Mouse (Mus musculus) thymus, adult 2 months (tissue): ENCODE measurements at regions not wholly inside any gene's neighbourhood (a gene's known extent, or its start where the extent isn't known, plus 50 kb on each side); places are given as distances from the start of the nearest gene placed in this dataset.
"Not testable (repeated sequence)": the region's sequence is repeated elsewhere in the genome, so short reads cannot be mapped to it uniquely, and the experiment has no call there.

Source experiments
- DNase-seq: peaks from one replicate; pipeline ENCODE4 v3.0.0; 2021
- H3K27ac ChIP-seq: fragments of 200-500 bp; 2 replicates; pipeline ENCODE4 v1.5.1; 2012; ENCODE audit warnings: low read length, control low read depth; ENCODE audit not compliant: control insufficient read depth, insufficient read depth
- H3K27me3 ChIP-seq: fragments of 200-500 bp; 2 replicates; pipeline ENCODE4 v1.6.1; 2012; ENCODE audit warnings: mild to moderate bottlenecking, low read length, moderate library complexity, mixed read lengths; ENCODE audit not compliant: control insufficient read depth, insufficient read depth
- H3K36me3 ChIP-seq: fragments of 200-500 bp; 2 replicates; pipeline ENCODE4 v1.6.1; 2012; ENCODE audit warnings: mild to moderate bottlenecking, low read length, moderate library complexity; ENCODE audit not compliant: control insufficient read depth, insufficient read depth
- H3K4me1 ChIP-seq: fragments of 200-500 bp; replicated peaks from 2 replicates; pipeline ENCODE4 v1.6.1; 2012; ENCODE audit warnings: low read length; ENCODE audit not compliant: control insufficient read depth, insufficient read depth
- H3K4me3 ChIP-seq: fragments of 200-500 bp; 2 replicates; pipeline ENCODE4 v1.5.1; 2012; ENCODE audit warnings: mild to moderate bottlenecking, low read length, control low read depth, moderate library complexity; ENCODE audit not compliant: control insufficient read depth, insufficient read depth
- CTCF ChIP-seq: fragments of 200-500 bp; IDR thresholded peaks from 2 replicates; pipeline ENCODE4 v1.5.1; 2012; ENCODE audit warnings: mild to moderate bottlenecking, control low read depth, low read length, moderate library complexity, borderline replicate concordance; ENCODE audit not compliant: control insufficient read depth, poor library complexity, insufficient read depth; ENCODE audit errors: extremely low read depth
- POLR2A ChIP-seq: fragments of 200-500 bp; IDR thresholded peaks from 2 replicates; pipeline ENCODE4 v1.6.1; 2012; ENCODE audit warnings: mild to moderate bottlenecking, low read length, control low read depth, moderate library complexity; ENCODE audit not compliant: control insufficient read depth, poor library complexity, insufficient read depth; ENCODE audit errors: extremely low read depth
- WGBS: fragments of 180-500 bp; shearing (Covaris S2); methylation state at CpG from one replicate; pipeline ENCODE4 v1.1.7; 2018; 5-methylcytosine and 5-hydroxymethylcytosine counted together

DNA sequence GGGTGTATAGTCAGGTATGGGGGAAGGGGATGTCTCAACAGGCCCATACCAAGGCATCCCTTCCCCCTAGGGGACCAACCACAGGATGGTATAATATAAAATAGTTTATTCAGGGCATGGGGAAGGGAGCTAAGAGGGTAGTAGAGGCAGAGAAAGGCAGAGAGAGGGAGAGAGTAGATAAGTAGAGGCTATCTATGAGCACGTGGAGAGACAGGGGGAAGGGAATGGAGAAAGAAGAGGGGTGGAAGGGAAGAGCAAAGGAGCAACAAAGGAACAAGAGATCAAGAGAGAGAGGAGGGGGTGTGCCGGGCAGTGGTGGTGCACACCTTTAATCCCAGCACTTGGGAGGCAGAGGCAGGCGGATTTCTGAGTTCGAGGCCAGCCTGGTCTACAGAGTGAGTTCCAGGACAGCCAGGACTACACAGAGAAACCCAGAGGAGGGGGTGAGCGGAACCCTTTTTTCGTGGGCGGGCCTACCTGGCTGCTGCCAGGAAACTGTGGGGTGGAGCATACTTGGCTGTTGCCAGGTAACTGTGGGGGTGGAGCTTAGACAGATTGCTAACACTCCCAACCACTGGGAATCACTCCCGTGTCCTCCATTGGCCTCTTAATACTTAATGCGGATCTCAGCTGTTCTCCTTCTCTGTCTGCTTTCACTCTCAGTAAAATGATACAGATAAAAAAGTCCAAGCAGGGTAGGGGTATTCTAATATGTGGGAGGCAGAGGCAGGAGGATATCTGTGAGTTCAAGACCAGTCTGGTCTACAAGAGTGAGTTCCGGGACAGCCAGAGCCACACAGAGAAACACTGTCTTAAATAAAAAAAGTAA lies 79.3 kb upstream of the Med13l start:
- peaks cover 38% of the 10 kb centered on the region for H3K4me1 ChIP-seq
- H3K36me3 ChIP-seq: no peaks in the 10 kb centered on the region
- H3K27me3 ChIP-seq: no peaks in the 10 kb centered on the region
- no peak for DNase-seq
- H3K4me3 ChIP-seq: no peak overlapping the region
- TF ChIP-seq CTCF (no peak), POLR2A (no peak)
- H3K27ac ChIP-seq: no peak overlapping the region
- 75% methylated on average over 10 of the region's 10 CpGs for WGBS

DNA sequence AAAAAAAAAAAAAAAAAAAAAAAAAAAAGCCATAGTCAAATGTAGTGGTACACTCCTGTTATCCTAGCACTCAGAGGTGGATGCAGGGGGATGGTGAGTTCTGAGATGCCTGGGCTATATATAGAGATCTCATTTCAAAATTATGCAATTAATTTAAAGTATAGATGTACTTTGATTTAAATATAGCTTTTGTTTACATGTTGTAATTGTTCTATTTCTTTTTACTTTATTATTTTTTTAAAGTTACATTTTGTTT lies 78.8 kb upstream of the Med13l start:
- Histone ChIP-seq H3K27ac (no peak overlapping the region), H3K36me3 (no peaks in the 10 kb centered on the region), H3K4me1 (peaks cover 32% of the 10 kb centered on the region), H3K27me3 (no peaks in the 10 kb centered on the region), H3K4me3 (no peak overlapping the region)
- no peak for TF ChIP-seq CTCF
- no peak for TF ChIP-seq POLR2A
- DNase-seq: no peak

DNA sequence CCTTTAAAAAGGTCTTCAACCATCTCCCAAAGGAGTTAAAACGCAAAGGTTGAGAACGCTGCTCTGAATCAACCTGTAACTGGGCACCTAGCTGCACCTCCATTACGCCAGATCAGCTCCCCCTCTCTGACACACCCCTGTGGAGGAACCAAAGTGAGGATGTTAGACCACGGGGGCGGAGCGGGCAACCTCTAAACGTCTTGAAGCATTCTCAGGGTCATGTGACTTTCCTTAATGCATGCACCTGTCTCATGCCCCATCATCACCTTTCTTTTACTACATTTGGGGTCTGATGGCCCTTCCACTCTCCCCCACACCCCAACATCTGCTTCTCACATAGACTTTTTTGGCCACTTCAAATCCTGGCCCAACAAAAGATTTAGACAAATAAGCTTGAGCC lies 77.9 kb upstream of the Med13l start:
- 16% methylated on average over 7 of the region's 7 CpGs for WGBS
- Histone ChIP-seq H3K27ac (no peak overlapping the region), H3K36me3 (no peaks in the 10 kb centered on the region), H3K4me1 (peaks cover 24% of the 10 kb centered on the region), H3K4me3 (no peak overlapping the region), H3K27me3 (no peaks in the 10 kb centered on the region)
- TF ChIP-seq CTCF (no peak), POLR2A (no peak)
- DNase-seq: peak; percentile 46

DNA sequence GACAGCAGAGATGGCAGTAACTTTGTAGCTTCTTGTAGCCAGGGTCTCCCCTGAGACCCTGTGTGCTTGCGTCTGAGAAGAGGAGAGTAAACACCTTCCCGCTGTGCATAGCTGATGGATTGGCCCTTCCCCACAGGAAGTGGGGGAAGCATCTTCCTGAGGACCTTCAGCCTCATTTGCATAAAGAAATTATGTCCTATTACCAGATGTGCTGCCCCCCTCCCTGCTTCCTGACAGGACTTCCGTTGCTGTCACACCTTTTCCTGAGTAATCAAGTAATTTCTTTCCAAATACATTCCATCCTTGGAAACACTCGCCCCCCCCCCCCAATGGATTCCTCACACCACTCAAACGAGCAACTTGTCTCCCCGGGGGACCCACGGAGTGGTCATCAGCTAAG lies 77.5 kb upstream of the Med13l start:
- H3K4me1 ChIP-seq: peaks cover 22% of the 10 kb centered on the region
- no peak overlapping the region for H3K27ac ChIP-seq
- DNase-seq: no peak
- H3K4me3 ChIP-seq: no peak overlapping the region
- H3K27me3 ChIP-seq: no peaks in the 10 kb centered on the region
- TF ChIP-seq CTCF: no peak
- TF ChIP-seq POLR2A: no peak
- 5% methylated on average over 7 of the region's 7 CpGs for WGBS
- no peaks in the 10 kb centered on the region for H3K36me3 ChIP-seq

DNA sequence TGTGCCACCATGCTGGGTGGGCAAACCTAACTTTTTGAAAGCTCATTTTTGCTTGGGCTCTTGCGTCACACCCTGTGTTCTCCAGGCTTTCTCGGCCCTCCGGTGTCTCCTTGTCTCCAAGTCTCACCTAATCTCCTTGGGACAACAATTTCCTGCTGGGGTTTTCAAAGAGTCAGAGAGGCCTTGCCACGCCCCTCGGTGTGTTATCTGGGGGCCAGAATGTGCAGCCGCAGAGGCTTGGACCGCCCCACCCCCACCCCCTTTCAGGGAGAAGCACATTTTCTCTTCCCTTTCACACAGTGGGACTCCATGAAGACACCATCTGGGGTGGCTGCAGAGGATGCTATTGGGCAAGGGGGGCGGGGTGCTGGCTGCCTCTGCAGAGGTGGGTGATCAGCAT lies 76.9 kb upstream of the Med13l start:
- Histone ChIP-seq H3K4me3 (no peak overlapping the region), H3K27ac (no peak overlapping the region), H3K4me1 (peaks cover 20% of the 10 kb centered on the region), H3K27me3 (no peaks in the 10 kb centered on the region), H3K36me3 (no peaks in the 10 kb centered on the region)
- 28% methylated on average over 8 of the region's 8 CpGs for WGBS
- DNase-seq: no peak
- TF ChIP-seq CTCF (no peak), POLR2A (no peak)

DNA sequence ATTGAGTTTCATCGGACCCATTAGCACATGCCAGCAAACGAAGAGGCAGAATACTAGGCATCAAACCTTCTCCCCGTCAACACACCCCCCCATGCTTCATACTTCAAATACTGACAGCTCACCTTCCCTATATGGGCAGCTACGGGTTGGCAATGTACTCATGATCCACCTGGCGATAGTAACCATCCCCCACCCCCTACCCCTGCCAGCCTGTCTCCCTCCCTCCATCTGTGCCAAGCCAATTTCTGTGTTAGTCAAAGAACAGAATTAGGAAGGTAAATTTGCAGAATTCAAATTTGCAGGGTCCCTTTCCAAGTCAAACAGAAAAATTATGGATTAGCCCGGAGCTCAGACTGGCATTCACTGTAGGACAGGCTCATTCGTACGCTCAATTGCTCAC lies 75.3 kb upstream of the Med13l start:
- peaks cover 19% of the 10 kb centered on the region for H3K4me1 ChIP-seq
- TF ChIP-seq POLR2A: no peak
- no peak for TF ChIP-seq CTCF
- 92% methylated on average over 8 of the region's 8 CpGs for whole genome bisulfite sequencing
- H3K36me3 ChIP-seq: no peaks in the 10 kb centered on the region
- H3K27ac ChIP-seq: no peak overlapping the region
- H3K4me3 ChIP-seq: no peak overlapping the region
- H3K27me3 ChIP-seq: no peaks in the 10 kb centered on the region
- no peak for DNase-seq

DNA sequence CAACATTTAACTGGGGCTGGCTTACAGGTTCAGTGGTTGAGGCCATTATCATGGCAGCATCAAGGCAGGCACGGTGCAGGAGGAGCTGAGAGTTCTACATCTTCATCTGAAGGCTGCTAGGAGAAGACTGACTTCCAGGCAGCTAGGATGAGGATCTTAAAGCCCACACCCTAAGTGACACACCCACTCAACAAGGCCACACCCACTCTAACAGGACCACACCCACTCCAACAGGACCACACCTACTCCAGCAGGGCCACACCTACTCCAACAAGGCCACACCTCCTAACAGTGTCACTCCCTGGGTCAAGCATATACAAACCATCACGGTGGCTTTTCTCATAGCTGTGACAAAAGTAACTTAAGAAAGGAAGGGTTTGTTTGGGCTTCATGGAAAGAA lies 68.0 kb upstream of the Med13l start:
- not testable (repeated sequence) for H3K36me3 ChIP-seq, DNase-seq, H3K27ac ChIP-seq, H3K4me1 ChIP-seq, H3K4me3 ChIP-seq, H3K27me3 ChIP-seq
- 99% methylated on average over 2 of the region's 2 CpGs for WGBS
